Mouse (Mus musculus): ENCODE measurements at regions not wholly inside any gene's neighbourhood (a gene's known extent, or its start where the extent isn't known, plus 50 kb on each side); places are given as distances from the start of the nearest gene placed in this dataset.

DNA sequence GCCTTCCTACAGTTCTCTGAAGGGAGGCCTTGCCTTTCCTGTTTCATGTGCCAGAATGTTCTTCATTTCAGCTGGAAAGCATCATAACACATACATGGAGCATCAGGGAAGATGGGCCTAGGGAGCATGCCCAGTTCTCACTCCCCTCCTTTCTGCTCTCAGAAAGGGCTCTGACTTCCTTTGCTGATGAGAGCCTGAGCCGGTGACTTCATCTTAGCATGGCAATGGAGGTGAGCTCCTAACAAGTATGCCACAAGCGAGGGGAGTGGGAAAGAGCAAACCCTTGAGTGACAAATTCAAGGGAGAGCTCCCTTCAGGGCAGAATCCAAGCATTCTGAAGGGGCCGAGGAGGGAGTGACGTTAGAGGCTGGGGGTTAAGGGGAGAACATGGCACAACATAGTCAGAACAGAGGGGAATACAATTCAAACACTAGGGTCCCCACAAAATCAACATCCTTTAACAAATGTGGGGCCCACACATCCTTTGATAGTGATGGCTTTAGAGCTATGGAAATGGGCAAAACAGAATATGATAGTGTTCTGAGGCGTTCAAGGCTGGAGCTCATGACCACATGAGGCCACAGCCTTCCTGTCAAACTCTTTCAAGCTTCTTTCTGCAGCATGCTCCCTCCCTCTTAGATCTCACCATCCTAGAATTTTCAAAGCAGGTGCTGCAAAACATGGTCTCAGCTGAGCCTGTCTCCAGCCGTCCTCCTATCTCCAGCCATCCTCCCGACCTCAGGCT lies 437.4 kb upstream of the 3110018I06Rik start:
- TF ChIP-seq GATA1 (IDR thresholded peaks at IDR 0.05; ENCODE audit: borderline replicate concordance, low read length) (no peak), FLI1 (IDR thresholded peaks at IDR 0.05; ENCODE audit: low read length) (no peak)
